Mouse (Mus musculus) liver, embryonic 14.5 days (tissue): ENCODE results near the gene Aurkaip1. TPM values are rescaled to one million over a fixed set of nuclear protein-coding genes. Genes with fewer than 3 reads are reported as not detected.

Experiments used
- ATAC-seq: fragments of 200-750 bp; cut with Nextera tagmentation; 2 replicates; pipeline ENCODE4 v1.8.0; 2017; ENCODE audit warnings: moderate number of reproducible peaks, mild to moderate bottlenecking, moderate library complexity; ENCODE audit not compliant: insufficient read depth
- DNase-seq, 3 experiments: peaks; one replicate each; pipeline ENCODE4 v3.0.0-alpha.2; 2012 to 2013; ENCODE audit warnings: low read depth in 3 of 3, low spot score in 3 of 3
- H3K27ac ChIP-seq: fragments of 300-500 bp; sonication (generic); 2 replicates; pipeline ENCODE4 v1.5.1; 2014; ENCODE audit warnings: moderate library complexity, mild to moderate bottlenecking, control low read depth, inconsistent platforms
- H3K27me3 ChIP-seq: fragments of 300-500 bp; sonication (generic); 2 replicates; pipeline ENCODE4 v1.6.1; 2014; ENCODE audit warnings: mild to moderate bottlenecking, low read length, moderate library complexity; ENCODE audit not compliant: control insufficient read depth, insufficient read depth
- H3K36me3 ChIP-seq: fragments of 300-500 bp; sonication (generic); replicated peaks from 2 replicates; pipeline ENCODE4 v1.6.1; 2014; ENCODE audit warnings: low read depth; ENCODE audit not compliant: control insufficient read depth, insufficient read depth
- H3K4me1 ChIP-seq, 2 experiments: fragments of 200-500 bp in 1 of 2; fragments of 300-500 bp in 1 of 2; sonication (generic) in 1 of 2; replicated peaks; 2 replicates each; pipeline ENCODE4 v1.6.1; 2012 to 2014; ENCODE audit warnings: antibody characterized with exemption in 1 of 2, inconsistent platforms in 1 of 2, low read length in 1 of 2; ENCODE audit not compliant: control insufficient read depth in 2 of 2, insufficient read depth in 2 of 2
- H3K4me2 ChIP-seq: fragments of 300-500 bp; sonication (generic); 2 replicates; pipeline ENCODE4 v1.6.1; 2014; ENCODE audit warnings: low read depth, mild to moderate bottlenecking, control low read depth, moderate library complexity
- H3K4me3 ChIP-seq, 2 experiments: fragments of 200-500 bp in 1 of 2; fragments of 300-500 bp in 1 of 2; sonication (generic) in 1 of 2; 2 replicates each; pipeline ENCODE4 v1.5.1; 2012 to 2014; ENCODE audit warnings: low read depth in 2 of 2, low read length in 2 of 2, mild to moderate bottlenecking in 2 of 2, control low read depth in 1 of 2, inconsistent platforms in 1 of 2, moderate library complexity in 1 of 2; ENCODE audit not compliant: insufficient read depth in 1 of 2
- H3K9ac ChIP-seq: fragments of 300-500 bp; sonication (generic); replicated peaks from 2 replicates; pipeline ENCODE4 v1.6.1; 2014; ENCODE audit warnings: mild to moderate bottlenecking, control low read depth, moderate library complexity
- H3K9me3 ChIP-seq: fragments of 300-500 bp; sonication (generic); 2 replicates; pipeline ENCODE4 v1.6.1; 2016; ENCODE audit warnings: low read length, mixed read lengths; ENCODE audit not compliant: control insufficient read depth
- CTCF ChIP-seq: IDR thresholded peaks from 2 replicates; pipeline ENCODE4 v1.5.1; 2016; ENCODE audit warnings: antibody characterized with exemption, low read depth, control low read depth
- EP300 ChIP-seq: IDR thresholded peaks from 2 replicates; pipeline ENCODE4 v1.6.1; 2016; ENCODE audit warnings: antibody characterized with exemption, low read depth
- WGBS: fragments of 180-500 bp; shearing (Covaris S2); extraction: QIAGEN DNeasy Blood & Tissue Kit; methylation state at CpG from one replicate; pipeline ENCODE4 v1.1.7; 2014; ENCODE audit not compliant: insufficient replicate concordance; 5-methylcytosine and 5-hydroxymethylcytosine counted together
- polyA plus RNA-seq, 2 experiments: library from polyadenylated mRNA; depleted of rRNA in 1 of 2; stranded (reverse) in 1 of 2; unstranded in 1 of 2; fragments of >200 nt; fragmentation: Nextera tagmentation in 1 of 2; extraction: Ambion mirVana in 1 of 2; gene quantifications; 2 replicates each; pipeline versions ENCODE4 v1.2.1 to v1.2.3; 2012 to 2014

Gene Aurkaip1
- polyA plus RNA-seq, 2 experiments = 77.0 to 120 TPM

DNA sequence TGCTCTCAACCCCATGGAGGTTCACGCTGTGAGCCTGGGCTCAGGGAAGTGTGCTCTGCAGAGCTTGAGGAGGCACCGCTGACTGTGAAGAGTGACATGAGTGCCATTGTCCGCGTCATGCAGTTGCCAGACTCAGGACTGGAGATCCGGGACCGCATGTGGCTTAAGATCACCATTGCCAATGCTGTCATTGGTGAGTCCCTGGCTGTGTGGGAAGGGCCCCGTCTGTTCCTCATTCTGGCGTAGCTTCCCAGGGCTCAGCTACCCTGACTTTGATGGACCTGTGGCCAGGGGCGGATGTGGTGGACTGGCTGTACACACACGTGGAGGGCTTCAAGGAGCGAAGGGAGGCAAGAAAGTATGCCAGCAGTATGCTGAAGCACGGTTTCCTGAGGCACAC, 25.0 kb downstream of the Aurkaip1 start:
- Histone ChIP-seq H3K27me3 (no peaks in the 10 kb centered on the region), H3K4me1 (0 out of 4 replicates have a peak, but pooled peaks cover 0 to 3% of the 10 kb centered on the region in 2 experiments), H3K9ac (no peak overlapping the region), H3K4me3 (no peak overlapping the region), H3K4me2 (no peak overlapping the region), H3K27ac (no peak overlapping the region), H3K9me3 (no peaks in the 10 kb centered on the region), H3K36me3 (peaks cover 6% of the 10 kb centered on the region)
- no peak for ATAC-seq
- 75% methylated on average over 12 of the region's 12 CpGs for WGBS
- no peak for DNase-seq
- TF ChIP-seq EP300 (no peak), CTCF (no peak)

DNA sequence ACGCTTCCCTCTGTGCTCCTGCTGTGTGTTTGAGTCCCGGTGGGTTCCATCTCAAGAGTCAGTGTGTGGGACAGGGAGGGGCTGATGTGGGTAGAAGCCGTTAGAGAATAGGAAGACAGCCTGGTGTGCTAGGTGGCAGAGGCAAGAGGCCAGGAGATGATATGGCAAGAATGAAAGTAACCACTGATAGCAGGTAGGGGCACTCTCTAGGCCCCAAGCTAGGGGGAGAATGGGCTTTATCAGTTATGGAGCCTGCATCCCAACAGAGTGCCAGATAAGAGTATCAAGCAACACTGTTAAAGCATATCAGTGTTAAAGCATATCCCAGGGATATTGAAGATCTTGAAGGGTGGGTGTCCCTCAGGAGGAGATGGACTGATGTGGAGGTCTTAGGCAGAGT, 25.8 kb downstream of the Aurkaip1 start:
- H3K4me3 ChIP-seq = no peak overlapping the region
- ATAC-seq (peak; percentile 39; the same call in 1 of the 2 replicates), DNase-seq (no peak)
- TF ChIP-seq EP300 (no peak), CTCF (no peak)
- 0 out of 2 replicates have a peak overlapping the region, but pooled peaks have one; percentile 1 for H3K4me2 ChIP-seq
- 40% methylated on average over 3 of the region's 3 CpGs for WGBS
- H3K36me3 ChIP-seq = peaks cover 6% of the 10 kb centered on the region
- 0 out of 4 replicates have a peak, but pooled peaks cover 0 to 3% of the 10 kb centered on the region in 2 experiments for H3K4me1 ChIP-seq
- H3K9me3 ChIP-seq = no peaks in the 10 kb centered on the region
- H3K27ac ChIP-seq = no peak overlapping the region
- H3K9ac ChIP-seq = no peak overlapping the region
- H3K27me3 ChIP-seq = no peaks in the 10 kb centered on the region

DNA sequence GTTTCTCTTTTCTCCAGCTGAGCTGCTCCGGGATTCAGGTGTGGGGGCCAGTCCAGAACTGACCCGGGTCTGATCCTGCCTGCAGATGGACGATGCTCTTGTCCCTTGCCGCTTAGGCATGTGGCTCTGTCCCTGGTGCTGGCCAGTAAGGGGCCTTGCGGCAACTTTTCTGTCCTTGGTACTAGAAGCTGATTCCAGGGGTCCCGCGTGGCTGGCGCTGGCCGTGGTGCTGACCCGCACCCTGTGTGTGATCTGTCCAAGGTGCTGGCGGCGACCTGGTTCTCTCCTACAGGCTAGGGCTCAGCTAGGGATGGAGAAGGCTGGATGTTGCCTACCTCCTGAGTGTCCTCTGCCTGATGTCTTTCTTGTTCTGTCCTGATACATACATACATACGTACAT, 28.2 kb downstream of the Aurkaip1 start:
- 39% methylated on average over 13 of the region's 13 CpGs for WGBS
- Histone ChIP-seq H3K4me3 (no peak overlapping the region), H3K27ac (no peak overlapping the region), H3K36me3 (peaks cover 6% of the 10 kb centered on the region), H3K4me1 (0 out of 4 replicates have a peak, but pooled peaks cover 0 to 3% of the 10 kb centered on the region in 2 experiments), H3K9me3 (no peaks in the 10 kb centered on the region), H3K9ac (no peak overlapping the region), H3K27me3 (no peaks in the 10 kb centered on the region), H3K4me2 (no peak overlapping the region)
- ATAC-seq (no peak), DNase-seq (peak in 1 of 3 experiments; percentile 43)
- no peak for TF ChIP-seq EP300
- TF ChIP-seq CTCF = no peak

DNA sequence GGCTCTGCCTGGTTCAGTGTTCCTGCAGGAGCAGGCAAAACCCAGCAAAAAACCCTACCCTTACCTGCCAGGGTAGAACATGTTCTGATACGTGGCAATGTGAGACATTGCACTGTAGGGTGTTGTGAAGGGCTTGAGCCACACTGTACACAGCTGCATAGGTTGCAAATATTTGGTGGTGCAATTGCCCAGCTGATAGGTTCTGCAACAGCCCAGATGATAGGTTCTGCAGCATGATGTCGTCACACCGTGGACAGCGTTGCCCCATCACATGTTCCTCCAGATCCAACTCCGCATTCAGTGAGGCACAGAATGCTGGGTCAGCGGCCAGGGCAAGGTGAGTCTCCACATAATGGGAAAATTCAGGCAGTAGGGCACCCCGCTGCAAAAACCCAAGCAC, 30.7 kb downstream of the Aurkaip1 start:
- 77% methylated on average over 7 of the region's 7 CpGs for WGBS
- Histone ChIP-seq H3K4me3 (no peak overlapping the region), H3K36me3 (peaks cover 1% of the 10 kb centered on the region; the same call in 1 of the 2 replicates), H3K4me1 (no peaks in the 10 kb centered on the region), H3K9me3 (no peaks in the 10 kb centered on the region), H3K9ac (no peak overlapping the region), H3K27me3 (no peaks in the 10 kb centered on the region), H3K4me2 (no peak overlapping the region), H3K27ac (no peak overlapping the region)
- TF ChIP-seq CTCF = no peak
- no peak for TF ChIP-seq EP300
- DNase-seq (no peak), ATAC-seq (no peak)

DNA sequence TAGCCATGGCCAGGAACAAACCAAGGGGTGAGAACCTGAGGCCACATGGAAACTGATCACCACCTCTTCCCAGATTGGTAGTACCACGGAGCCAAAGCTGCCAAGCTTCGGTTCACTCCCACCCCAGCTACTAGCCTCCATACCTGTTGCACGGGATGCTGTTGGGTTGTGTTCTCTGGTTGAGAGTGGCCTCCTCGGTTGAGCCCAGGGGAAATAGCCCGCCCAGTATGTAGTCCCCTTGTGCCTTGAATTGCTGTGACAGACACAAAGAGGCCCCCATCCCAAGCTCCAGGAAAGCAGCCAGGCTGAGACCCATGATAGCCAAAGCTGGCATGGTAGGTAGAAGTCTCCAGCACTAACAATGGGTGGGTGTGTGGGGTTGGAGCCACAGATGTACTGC, 31.9 kb downstream of the Aurkaip1 start, which contains the start of gene Tas1r3:
TSS of gene Tas1r3 (minus strand) at position 362 of the 400 bp plus-strand sequence.
- TF ChIP-seq CTCF (no peak), EP300 (no peak)
- no peak for ATAC-seq
- WGBS = 58% methylated on average over 5 of the region's 5 CpGs

More for the DNA sequence above, 31.9 kb downstream of the Aurkaip1 start, which contains the start of gene Tas1r3:
- Histone ChIP-seq H3K36me3 (peaks cover 4% of the 10 kb centered on the region), H3K27ac (no peak within 1 kb of the TSS), H3K4me2 (no peak within 1 kb of the TSS), H3K4me1 (peaks cover 0 to under 1% of the 10 kb centered on the region in 2 experiments; a peak in 1 of 4 replicates), H3K9me3 (no peaks in the 10 kb centered on the region), H3K4me3 (no peak within 1 kb of the TSS), H3K27me3 (no peaks in the 10 kb centered on the region), H3K9ac (no peak within 1 kb of the TSS)
- DNase-seq = no peak
